Mouse (Mus musculus) megakaryocyte, embryonic 14.5 days (primary cell): Measurements from ENCODE around the gene Abca7. TPM values are rescaled to one million over a fixed set of nuclear protein-coding genes. Genes with fewer than 3 reads are reported as not detected.
A peak's percentile ranks its signal among the peaks of the same experiment; 100 is the strongest.
"Not testable (repeated sequence)": the region's sequence is repeated elsewhere in the genome, so short reads cannot be mapped to it uniquely, and the experiment has no call there.

Experiments used
- H3K27me3 ChIP-seq: replicated peaks from 2 replicates; pipeline ENCODE3; 2012; ENCODE audit warnings: inconsistent platforms
- H3K36me3 ChIP-seq: replicated peaks from 2 replicates; pipeline ENCODE3; 2012; ENCODE audit warnings: low read length, inconsistent platforms, mixed read lengths
- H3K4me1 ChIP-seq: 2 replicates; pipeline ENCODE4 v1.6.1; 2012; ENCODE audit warnings: inconsistent platforms
- H3K4me3 ChIP-seq: replicated peaks from 2 replicates; pipeline ENCODE3; 2012; ENCODE audit warnings: moderate library complexity, mild to moderate bottlenecking, inconsistent platforms
- H3K9me3 ChIP-seq: 2 replicates; pipeline ENCODE4 v1.6.1; 2012; ENCODE audit warnings: inconsistent platforms
- FLI1 ChIP-seq: IDR thresholded peaks from 2 replicates; pipeline ENCODE4 v1.6.1; 2012; ENCODE audit warnings: low read length, inconsistent platforms, mixed read lengths
- GATA1 ChIP-seq: IDR thresholded peaks from 3 replicates; pipeline ENCODE4 v1.6.1; 2012; ENCODE audit warnings: mixed read lengths, low read length, inconsistent platforms, borderline replicate concordance
- polyA plus RNA-seq: library from polyadenylated mRNA; stranded (reverse); fragments of >175 nt; gene quantifications from 2 replicates; pipeline ENCODE4 v1.2.3, GENCODE M21; 2012; ENCODE audit warnings: low replicate concordance; ENCODE audit not compliant: insufficient read depth

The Abca7 gene
- polyA plus RNA-seq, 1 experiment, result 47.4 TPM

GRCm38 (mm10) chr10:80044087-80044486, 47.8 kb downstream of the Abca7 start:
- Histone ChIP-seq H3K4me3 (peak overlapping the region; percentile 72), H3K36me3 (peaks cover 2% of the 10 kb centered on the region), H3K27me3 (no peaks in the 10 kb centered on the region), H3K4me1 (peaks cover 81% of the 10 kb centered on the region), H3K9me3 (no peaks in the 10 kb centered on the region)
- TF ChIP-seq FLI1 (no peak), GATA1 (no peak)

DNA sequence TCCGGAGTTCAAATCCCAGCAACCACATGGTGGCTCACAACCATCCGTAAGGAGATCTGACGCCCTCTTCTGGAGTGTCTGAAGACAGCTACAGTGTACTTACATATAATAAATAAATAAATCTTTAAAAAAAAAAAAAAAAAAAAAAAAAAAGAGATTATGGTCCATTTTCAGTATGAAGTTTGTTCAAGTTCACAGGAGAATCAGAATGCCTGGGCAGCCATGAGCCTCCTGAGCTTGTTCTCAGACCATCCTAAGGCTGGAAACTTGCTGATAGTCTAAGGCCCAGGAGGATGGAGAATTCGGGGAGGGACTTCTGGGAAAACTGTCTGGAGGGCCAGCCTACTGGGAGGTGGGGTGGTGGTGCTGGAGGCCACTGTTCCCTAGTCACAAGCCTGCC, 49.1 kb downstream of the Abca7 start:
- peaks cover 87% of the 10 kb centered on the region for H3K4me1 ChIP-seq
- peak overlapping the region; percentile 0 for H3K4me3 ChIP-seq
- H3K27me3 ChIP-seq, H3K36me3 ChIP-seq, H3K9me3 ChIP-seq: not testable (repeated sequence)

DNA sequence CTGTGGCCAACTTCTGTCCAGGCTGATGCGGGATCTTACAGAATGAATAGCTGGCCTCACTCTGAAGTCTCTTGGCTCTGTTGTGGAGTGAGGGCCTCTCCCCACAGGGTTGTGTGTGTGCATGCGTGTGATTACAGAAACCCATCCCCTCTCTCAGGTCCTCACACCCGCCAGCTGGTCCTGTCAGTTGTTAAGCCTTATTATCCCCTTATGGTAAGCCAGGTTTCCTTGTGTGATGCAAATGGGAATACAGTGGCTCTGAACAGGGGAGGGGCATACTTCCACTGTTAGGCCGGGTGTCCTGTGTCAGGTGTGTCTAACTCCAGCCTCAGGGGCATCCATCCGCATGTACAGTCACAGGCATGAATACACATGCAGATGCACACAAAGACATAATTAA, 49.5 kb downstream of the Abca7 start:
- H3K4me3 ChIP-seq, result peak overlapping the region; percentile 0
- H3K9me3 ChIP-seq, result no peaks in the 10 kb centered on the region
- no peaks in the 10 kb centered on the region for H3K27me3 ChIP-seq
- H3K4me1 ChIP-seq, result peaks cover 88% of the 10 kb centered on the region
- peaks cover 2% of the 10 kb centered on the region for H3K36me3 ChIP-seq
- TF ChIP-seq FLI1 (no peak), GATA1 (no peak)

DNA sequence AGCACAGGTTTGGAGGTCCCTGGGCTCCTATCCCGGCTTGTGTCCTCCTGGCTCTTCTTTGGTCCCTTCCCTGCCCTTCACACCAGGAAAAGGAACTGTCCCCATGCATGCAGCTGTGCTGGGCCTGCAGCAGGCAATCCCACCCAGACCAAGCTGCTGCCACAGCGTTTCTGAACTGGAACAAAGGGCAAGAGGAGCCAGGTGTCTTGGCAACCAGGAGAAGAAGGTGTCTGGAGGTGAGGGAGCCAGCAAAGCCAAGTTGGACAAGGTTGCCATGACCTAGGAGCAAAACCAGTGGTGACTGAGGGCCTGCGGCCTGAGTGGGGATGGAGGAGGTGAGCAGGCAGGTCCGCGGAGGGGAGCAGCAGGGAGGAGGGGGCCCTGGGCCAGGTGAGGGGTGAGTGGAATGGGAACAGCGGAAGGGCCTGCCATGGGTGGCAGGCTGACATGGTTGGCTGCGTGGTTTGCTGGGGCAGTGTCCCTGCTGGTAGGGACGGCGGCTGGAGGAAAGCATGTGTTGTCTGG, 50.8 kb downstream of the Abca7 start, which contains the start of gene Gpx4:
Gene Gpx4 (plus strand): TSS at position 126 of the 525 bp plus-strand sequence.
- Histone ChIP-seq H3K36me3 (no peaks in the 10 kb centered on the region), H3K4me3 (no peak within 1 kb of the TSS), H3K4me1 (peaks cover 94% of the 10 kb centered on the region), H3K9me3 (no peaks in the 10 kb centered on the region), H3K27me3 (no peaks in the 10 kb centered on the region)
- TF ChIP-seq FLI1 (no peak), GATA1 (no peak)

DNA sequence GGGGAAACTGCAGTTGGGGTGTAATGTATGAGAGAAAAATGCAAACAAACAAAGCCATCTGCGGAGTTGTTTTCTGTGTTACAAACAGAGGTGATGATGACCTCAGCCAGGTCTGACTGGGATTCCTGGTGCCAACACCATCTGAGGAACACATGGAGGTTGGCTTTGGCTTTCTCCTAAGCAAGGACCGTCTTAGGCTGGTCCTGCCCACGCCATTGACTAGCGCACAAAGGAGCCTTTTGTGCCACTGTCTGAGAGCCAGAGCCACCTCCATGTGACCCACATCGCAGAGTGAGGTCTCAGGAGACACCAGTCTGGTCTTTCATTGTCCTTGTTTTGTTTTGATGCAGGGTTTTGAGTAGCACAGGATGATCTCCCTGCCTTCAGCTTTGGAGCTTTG, 52.1 kb downstream of the Abca7 start:
- peaks cover 92% of the 10 kb centered on the region for H3K4me1 ChIP-seq
- peak overlapping the region; percentile 12 for H3K4me3 ChIP-seq
- no peaks in the 10 kb centered on the region for H3K27me3 ChIP-seq

DNA sequence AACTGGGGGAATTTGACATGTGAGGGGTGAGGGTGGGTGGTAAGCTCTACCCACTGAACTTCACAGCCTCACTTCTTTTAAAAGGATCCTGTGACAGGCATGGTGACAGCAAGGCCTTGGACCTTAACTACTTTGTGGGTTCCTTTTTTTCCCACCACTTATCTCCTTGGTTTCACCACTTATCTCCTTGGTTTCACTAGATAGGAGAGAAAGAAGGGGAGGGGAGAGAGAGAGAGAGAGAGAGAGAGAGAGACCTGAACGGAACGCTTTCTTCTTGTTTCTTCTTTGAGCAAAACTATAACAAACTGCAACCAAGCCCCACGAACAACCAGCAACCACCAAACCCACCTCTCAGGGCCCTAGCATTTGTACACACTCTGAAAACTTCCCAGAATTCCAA, 52.5 kb downstream of the Abca7 start:
- Histone ChIP-seq H3K4me3 (peak overlapping the region; percentile 12), H3K27me3 (no peaks in the 10 kb centered on the region), H3K4me1 (peaks cover 88% of the 10 kb centered on the region), H3K36me3 (no peaks in the 10 kb centered on the region), H3K9me3 (no peaks in the 10 kb centered on the region)
- TF ChIP-seq GATA1 (no peak), FLI1 (no peak)

More for the DNA sequence above, 52.1 kb downstream of the Abca7 start:
- TF ChIP-seq GATA1, result no peak
- no peak for TF ChIP-seq FLI1
- no peaks in the 10 kb centered on the region for H3K36me3 ChIP-seq
- no peaks in the 10 kb centered on the region for H3K9me3 ChIP-seq

- Histone ChIP-seq H3K4me1 (peaks cover 80% of the 10 kb centered on the region), H3K9me3 (no peaks in the 10 kb centered on the region), H3K27me3 (no peaks in the 10 kb centered on the region), H3K4me3 (no peak overlapping the region), H3K36me3 (peaks cover 13% of the 10 kb centered on the region)
- TF ChIP-seq GATA1, result no peak
- no peak for TF ChIP-seq FLI1
Measured at GRCm38 (mm10) chr10:80050244-80050643, 54.0 kb downstream of the Abca7 start.

GRCm38 (mm10) chr10:80050885-80051617, 54.8 kb downstream of the Abca7 start:
- no peak for TF ChIP-seq FLI1
- no peak for TF ChIP-seq GATA1
- Histone ChIP-seq H3K9me3 (no peaks in the 10 kb centered on the region), H3K36me3 (peaks cover 21% of the 10 kb centered on the region), H3K4me3 (peak overlapping the region; percentile 78), H3K27me3 (no peaks in the 10 kb centered on the region), H3K4me1 (peaks cover 81% of the 10 kb centered on the region)

DNA sequence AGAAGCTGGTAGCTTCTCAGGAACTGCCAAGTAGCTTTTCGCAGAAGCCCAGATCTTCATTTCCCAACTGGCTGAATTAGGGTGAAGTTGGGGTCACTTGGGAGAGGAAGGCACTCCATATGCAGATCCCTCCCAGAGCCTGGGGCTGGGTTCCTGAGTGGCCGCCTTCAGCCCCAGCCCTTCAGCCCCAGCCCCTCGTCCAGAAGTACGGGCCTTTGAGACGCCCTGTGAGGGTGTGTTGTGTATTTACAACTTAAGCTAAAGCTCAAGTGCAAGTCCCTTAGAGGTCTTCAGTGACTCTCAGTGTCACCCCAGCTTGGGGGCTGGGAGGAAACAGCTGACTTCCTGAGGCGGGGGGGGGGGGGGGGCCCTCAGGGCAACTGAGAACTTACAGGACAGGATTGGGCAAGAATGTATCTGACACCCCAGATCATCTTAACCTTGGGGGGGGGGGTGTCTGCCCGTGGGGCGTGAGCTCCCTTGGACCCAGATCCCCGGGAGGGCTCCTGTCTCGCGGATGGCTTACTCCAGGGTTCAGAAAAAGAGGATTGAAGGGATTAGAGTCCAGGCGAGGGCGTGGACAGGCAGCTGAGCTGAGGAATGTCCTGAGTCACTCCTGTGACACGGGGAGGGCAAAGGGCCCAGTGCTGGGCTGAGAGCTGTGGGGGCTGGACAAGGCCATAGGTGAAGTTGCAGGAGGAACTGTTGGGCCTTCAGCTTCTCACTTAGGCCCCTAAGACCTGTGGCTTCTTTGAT, 55.5 kb downstream of the Abca7 start:
- Histone ChIP-seq H3K27me3 (no peaks in the 10 kb centered on the region), H3K4me1 (peaks cover 82% of the 10 kb centered on the region), H3K36me3 (peaks cover 29% of the 10 kb centered on the region), H3K4me3 (peak overlapping the region; percentile 97), H3K9me3 (no peaks in the 10 kb centered on the region)
- TF ChIP-seq GATA1 (no peak), FLI1 (no peak)

- Histone ChIP-seq H3K27me3 (no peaks in the 10 kb centered on the region), H3K4me3 (peak overlapping the region; percentile 97), H3K36me3 (peaks cover 34% of the 10 kb centered on the region), H3K4me1 (peaks cover 82% of the 10 kb centered on the region), H3K9me3 (no peaks in the 10 kb centered on the region)
- TF ChIP-seq GATA1, result no peak
Measured at GRCm38 (mm10) chr10:80052374-80052764, 56.1 kb downstream of the Abca7 start.
